Mouse (Mus musculus) lung, adult 2 months (tissue): ENCODE data around the gene Olfr984.

ENCODE experiments used
- CTCF ChIP-seq: fragments of 200-500 bp; IDR thresholded peaks from 2 replicates; pipeline ENCODE4 v1.5.1; 2011; ENCODE audit warnings: mild to moderate bottlenecking, low read length, control low read depth; ENCODE audit not compliant: insufficient read depth
- POLR2A ChIP-seq: fragments of 200-500 bp; IDR thresholded peaks from 2 replicates; pipeline ENCODE4 v1.6.1; 2011; ENCODE audit warnings: low read depth, mild to moderate bottlenecking, control low read depth, low read length, borderline replicate concordance; ENCODE audit errors: extremely low read depth

- no peak for TF ChIP-seq POLR2A
- no peak for TF ChIP-seq CTCF
Measured at GRCm38 (mm10) chr9:40130556-40130955, 16.6 kb upstream of the Olfr984 start.
